Mouse (Mus musculus): ENCODE measurements around the gene Mettl5. TPM values are rescaled to one million over a fixed set of nuclear protein-coding genes. Genes with fewer than 3 reads are reported as not detected.

The Mettl5 gene
- polyA plus RNA-seq, 1 experiment, result 94.9 TPM

- TF ChIP-seq GATA1 (IDR thresholded peaks at IDR 0.05; ENCODE audit: low read length), result no peak
Measured at GRCm38 (mm10) chr2:69883990-69884391, 1.4 kb downstream of the Mettl5 start.

- TF ChIP-seq GATA1 (IDR thresholded peaks at IDR 0.05; ENCODE audit: low read length), result no peak
Measured at GRCm38 (mm10) chr2:69862117-69862657, 23.2 kb downstream of the Mettl5 start.

GRCm38 (mm10) chr2:69861485-69862091, 23.8 kb downstream of the Mettl5 start, which contains the start of gene Ssb:
Gene Ssb (plus strand): TSS chr2:69861562.
- no peak for TF ChIP-seq GATA1 (IDR thresholded peaks at IDR 0.05; ENCODE audit: low read length)

GRCm38 (mm10) chr2:69860972-69861452, 24.4 kb downstream of the Mettl5 start:
- TF ChIP-seq GATA1 (IDR thresholded peaks at IDR 0.05; ENCODE audit: low read length), result no peak

GRCm38 (mm10) chr2:69857882-69858281, 27.5 kb downstream of the Mettl5 start:
- no peak for TF ChIP-seq GATA1 (IDR thresholded peaks at IDR 0.05; ENCODE audit: low read length)

DNA sequence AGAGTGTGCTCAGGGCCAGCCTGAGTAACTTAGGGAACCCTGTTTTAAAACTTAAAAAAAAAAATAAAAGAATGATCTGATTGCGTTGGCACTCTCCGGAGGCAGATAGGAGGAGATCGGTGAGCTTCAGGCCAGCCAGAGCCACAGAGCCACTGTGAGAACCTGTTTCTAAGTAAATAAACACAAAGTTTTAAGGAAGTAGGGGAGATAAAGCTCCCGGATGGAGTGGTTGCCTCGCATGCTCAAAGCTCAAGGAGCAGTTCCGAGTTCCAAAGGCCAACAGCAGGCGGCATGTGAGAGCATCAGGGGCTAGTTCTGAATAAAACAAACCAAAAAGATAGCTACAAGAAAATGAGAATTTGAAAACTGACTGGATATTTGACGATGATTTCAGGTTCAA, 29.0 kb downstream of the Mettl5 start:
- no peak for TF ChIP-seq GATA1 (IDR thresholded peaks at IDR 0.05; ENCODE audit: low read length)

DNA sequence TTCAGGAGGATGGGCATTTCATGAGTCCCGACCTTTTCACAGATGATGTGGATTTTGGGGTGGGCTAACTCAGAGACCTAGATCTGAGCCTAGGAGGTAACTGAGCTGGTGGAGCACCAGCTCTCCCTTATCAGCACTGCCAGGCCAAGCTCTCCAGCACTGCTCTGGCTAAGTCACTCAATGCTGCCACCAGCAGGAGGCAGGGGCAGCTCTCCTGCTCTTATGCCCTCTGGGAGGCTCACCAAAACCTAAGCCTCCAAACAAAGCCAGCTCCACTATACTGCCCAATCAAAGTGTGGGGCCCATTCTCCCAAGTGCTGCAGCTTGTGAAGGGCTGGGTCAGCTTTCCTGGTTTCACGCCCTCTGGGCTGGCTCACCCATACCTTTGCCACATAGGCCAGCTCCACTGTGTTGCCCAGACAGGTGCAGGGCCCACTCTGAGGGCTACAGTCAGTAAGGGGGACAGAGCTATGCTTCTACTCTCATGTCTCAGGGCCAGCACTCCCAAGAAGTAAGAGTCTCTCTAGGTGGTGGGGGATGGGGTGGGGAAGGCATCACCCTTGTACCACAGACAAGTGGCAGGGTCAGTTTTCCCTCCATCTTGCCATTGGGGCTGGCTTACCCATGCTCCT, 33.9 kb downstream of the Mettl5 start:
- TF ChIP-seq GATA1 (IDR thresholded peaks at IDR 0.05; ENCODE audit: low read length), result no peak

GRCm38 (mm10) chr2:69849215-69849614, 36.2 kb downstream of the Mettl5 start:
- TF ChIP-seq GATA1 (IDR thresholded peaks at IDR 0.05; ENCODE audit: low read length), result no peak

DNA sequence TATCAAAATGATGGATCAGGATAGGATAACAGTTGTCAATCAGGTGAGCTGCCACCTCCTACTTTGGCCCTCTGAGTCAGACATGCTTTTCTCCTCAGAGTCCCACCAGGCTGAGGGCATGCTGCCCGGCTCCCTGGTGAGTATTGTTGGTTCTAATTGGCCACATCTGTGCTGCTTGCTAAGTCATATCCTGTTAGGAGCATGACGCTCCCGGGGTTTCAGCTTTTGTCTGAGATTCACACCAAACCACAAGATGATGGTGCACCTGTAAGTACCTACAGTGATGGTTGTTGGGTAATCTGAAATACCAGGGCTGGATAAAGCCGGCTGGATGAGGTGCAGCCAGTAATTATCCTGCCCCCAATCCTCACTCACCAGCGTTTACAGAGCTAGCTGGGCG, 45.2 kb downstream of the Mettl5 start:
- TF ChIP-seq GATA1 (IDR thresholded peaks at IDR 0.05; ENCODE audit: low read length), result no peak

GRCm38 (mm10) chr2:69838707-69839106, 46.7 kb downstream of the Mettl5 start:
- no peak for TF ChIP-seq GATA1 (IDR thresholded peaks at IDR 0.05; ENCODE audit: low read length)

DNA sequence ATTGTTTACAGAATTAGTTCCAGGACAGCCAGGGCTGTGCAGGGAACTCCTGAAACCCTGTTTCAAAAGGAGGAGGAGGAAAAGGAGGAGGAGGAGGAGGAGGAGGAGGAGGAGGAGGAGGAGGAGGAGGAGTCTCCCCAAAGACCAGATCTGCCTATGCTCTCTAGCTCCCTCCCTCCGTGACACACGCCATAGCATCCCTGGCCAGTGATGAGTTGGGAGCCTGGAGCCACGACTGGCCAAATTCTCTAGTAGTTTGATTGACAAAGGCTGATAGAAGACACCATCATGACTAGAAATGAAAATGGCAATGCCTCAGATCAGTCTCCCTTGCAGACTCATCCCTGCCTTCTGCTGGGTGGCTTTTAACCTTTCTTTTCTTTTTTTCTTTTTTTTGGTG, 47.4 kb downstream of the Mettl5 start:
- TF ChIP-seq GATA1 (IDR thresholded peaks at IDR 0.05; ENCODE audit: low read length), result no peak

GRCm38 (mm10) chr2:69837244-69837967, 48.0 kb downstream of the Mettl5 start:
- TF ChIP-seq GATA1 (IDR thresholded peaks at IDR 0.05; ENCODE audit: low read length), result no peak

DNA sequence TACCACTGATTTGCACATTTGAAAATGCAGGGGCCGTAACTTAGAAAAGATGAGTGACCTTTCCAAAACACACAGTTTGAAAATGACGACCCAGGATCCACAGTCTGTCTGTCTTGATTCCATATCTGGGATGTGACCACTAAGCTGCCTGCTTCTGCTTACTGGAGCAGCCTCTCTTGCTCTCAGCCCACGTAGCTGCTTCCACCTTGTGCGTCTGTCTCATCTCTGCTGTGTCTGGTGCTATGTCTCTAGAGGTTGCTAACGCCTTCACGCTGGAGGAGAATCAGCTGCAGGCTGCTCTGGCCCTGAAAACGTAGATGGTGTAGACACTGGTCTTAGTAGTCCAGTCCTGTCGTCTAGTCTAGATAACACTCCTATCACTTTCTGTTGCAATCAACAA, 55.3 kb downstream of the Mettl5 start:
- no peak for TF ChIP-seq GATA1 (IDR thresholded peaks at IDR 0.05; ENCODE audit: low read length)

DNA sequence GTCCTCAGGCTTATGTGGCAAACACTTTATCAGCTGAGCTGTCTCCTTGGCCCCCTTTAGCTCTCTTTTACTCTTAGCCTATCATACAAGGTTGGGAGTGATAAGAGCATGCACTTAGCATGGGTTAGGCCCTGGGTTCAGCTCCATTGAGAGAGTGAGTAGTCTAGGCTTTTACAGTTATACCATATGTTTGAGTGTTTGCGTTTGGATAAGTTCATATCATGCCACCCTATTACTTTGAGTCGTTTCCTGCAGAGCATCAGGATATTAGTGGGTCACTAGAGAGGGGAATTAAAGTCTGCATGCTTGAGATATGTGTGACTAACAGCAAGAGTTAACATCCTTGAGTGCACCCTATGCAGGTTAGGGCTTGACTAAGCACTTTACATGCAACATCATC, 55.7 kb downstream of the Mettl5 start:
- TF ChIP-seq GATA1 (IDR thresholded peaks at IDR 0.05; ENCODE audit: low read length), result no peak

DNA sequence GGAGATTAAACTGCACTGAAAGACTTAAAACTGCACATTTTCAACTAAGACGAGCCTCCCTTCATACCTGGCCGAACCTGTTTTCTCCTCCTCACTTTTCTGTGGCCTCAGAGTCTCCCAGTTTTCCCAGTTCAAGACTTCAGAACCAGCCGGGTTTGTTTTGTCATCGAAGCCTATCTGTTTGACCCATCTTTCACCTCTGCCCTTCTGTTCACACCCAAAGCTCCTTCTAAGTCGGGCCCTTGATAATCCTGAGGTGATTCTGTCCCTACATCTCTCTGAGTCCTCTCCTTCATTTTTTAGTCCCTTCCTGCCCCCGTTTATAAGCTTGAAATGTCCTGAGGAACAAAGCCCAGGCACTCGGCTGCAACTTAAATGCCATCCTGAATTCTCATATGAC, 57.4 kb downstream of the Mettl5 start:
- no peak for TF ChIP-seq GATA1 (IDR thresholded peaks at IDR 0.05; ENCODE audit: low read length)

DNA sequence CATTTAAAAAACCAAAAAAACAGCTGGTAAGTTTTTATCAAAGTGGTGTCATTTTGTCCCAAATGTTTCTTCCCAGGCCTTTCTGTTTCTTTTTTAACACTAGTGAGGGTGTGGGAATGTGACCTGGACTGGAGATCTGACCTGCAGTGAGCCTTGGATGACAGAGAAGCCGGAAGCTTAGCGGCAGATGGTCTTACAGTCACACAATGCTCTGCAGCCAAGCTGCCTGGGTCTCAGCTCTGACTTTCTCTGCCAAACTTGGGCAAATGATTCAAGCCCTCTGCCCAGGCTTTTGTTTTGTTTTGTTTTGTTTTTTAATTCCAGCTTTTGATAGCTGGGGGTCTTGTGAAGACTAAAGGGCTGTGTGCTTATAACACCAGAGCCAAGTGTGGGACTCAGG, 59.0 kb downstream of the Mettl5 start:
- TF ChIP-seq GATA1 (IDR thresholded peaks at IDR 0.05; ENCODE audit: low read length), result no peak
